Comparison of ENCODE assay signal across 8 mouse cellular contexts in genomic region chr9:83576689-83577057, GRCm38 (mm10). TPM values are rescaled to one million over a fixed set of nuclear protein-coding genes. Genes with fewer than 3 reads are reported as not detected.
DNase-seq lines count a peak whose midpoint lies in the region; ATAC-seq lines count a peak whose summit lies in the region.

No protein-coding gene starts in this region.

- no peaks in the 10 kb centered on the region for H3K9me3 ChIP-seq in lung, embryonic 15.5 days

- H3K4me2 ChIP-seq in lung, embryonic 15.5 days: no peak overlapping the region

- ATAC-seq in hematopoietic stem cell, adult 5-6 weeks (replicated peaks in 1 of 2; ENCODE audit: insufficient read depth in 1 of 2, low FRiP score in 2 of 2, low TSS enrichment in 1 of 2, low read depth in 1 of 2, poor library complexity in 2 of 2, severe bottlenecking in 2 of 2): peak; percentile 70 to 81
- ATAC-seq in lung, embryonic 15.5 days (ENCODE audit: borderline replicate concordance, extremely low read depth, low FRiP score, low TSS enrichment): peak; percentile 63; the same call in 1 of the 2 replicates

- H3K27me3 ChIP-seq in lung, embryonic 15.5 days: no peaks in the 10 kb centered on the region

- no peak overlapping the region for H3K9ac ChIP-seq in lung, embryonic 15.5 days

- peaks cover 5% of the 10 kb centered on the region; the same call in 1 of the 2 replicates for H3K36me3 ChIP-seq in lung, embryonic 15.5 days

- H3K4me1 ChIP-seq in lung, embryonic 15.5 days: peaks cover 28% of the 10 kb centered on the region

- 20% methylated on average over 3 of the region's 3 CpGs for WGBS in lung, embryonic 15.5 days

- H3K27ac ChIP-seq in lung, embryonic 15.5 days: no peak overlapping the region

- DNase-seq in layer of hippocampus, postnatal 10 days (ENCODE audit: low spot score in 2 of 2): peak; percentile 53 to 58
- DNase-seq in layer of hippocampus, adult 9-11 months: no peak
- peak; percentile 72 for DNase-seq in CD4-positive, CD25-positive, alpha-beta regulatory T cell, adult 2 months (ENCODE audit: low read depth, low spot score)
- DNase-seq in cerebellum, adult 18-20 months: peak; percentile 36 to 39
- peak; percentile 35 for DNase-seq in right cerebral cortex, postnatal 4 days
- no peak for DNase-seq in layer of hippocampus, adult 9-10 months (ENCODE audit: low spot score)

- no peak overlapping the region for H3K4me3 ChIP-seq in lung, embryonic 15.5 days

RNA-seq across cellular contexts. Expression of gene Sh3bgrl2, which starts 28.5 kb away (rescaled TPM):
- 10 to 100 TPM; 20.3 to 24.4 TPM for total RNA-seq in layer of hippocampus, postnatal 10 days (2021)
- 0.69 and 2.2 TPM in 2 replicates for total RNA-seq in hematopoietic stem cell, adult 5-6 weeks (2017)
- 41.3 and 47.2 TPM in 2 replicates for polyA plus RNA-seq in lung, embryonic 15.5 days (2015; fragmentation: Nextera tagmentation; extraction: Ambion mirVana)

Comparison
In these comparisons a context has a peak if more than half of its experiments do, and no peak if none do; other contexts are left out.
1. DNase-seq: peak in layer of hippocampus, postnatal 10 days (2 of 2), CD4-positive, CD25-positive, alpha-beta regulatory T cell, adult 2 months (single experiment), cerebellum, adult 18-20 months (2 of 2) and right cerebral cortex, postnatal 4 days (single experiment); none in layer of hippocampus, adult 9-11 months (single experiment) and layer of hippocampus, adult 9-10 months (single experiment).